Mouse (Mus musculus) liver, adult 2 months (tissue): ENCODE measurements around the gene Pcp2. TPM values are rescaled to one million over a fixed set of nuclear protein-coding genes. Genes with fewer than 3 reads are reported as not detected.

Experiments
- DNase-seq: peaks from one replicate; pipeline ENCODE4 v3.0.0-alpha.2; 2011; ENCODE audit warnings: low read depth, low spot score; ENCODE audit errors: extremely low read depth
- H3K27ac ChIP-seq: fragments of 200-500 bp; replicated peaks from 2 replicates; pipeline ENCODE4 v1.5.1; 2012; ENCODE audit warnings: low read depth, mild to moderate bottlenecking, control low read depth, inconsistent platforms, low read length; ENCODE audit not compliant: insufficient read depth
- H3K27me3 ChIP-seq: fragments of 200-500 bp; 2 replicates; pipeline ENCODE4 v1.6.1; 2012; ENCODE audit warnings: mild to moderate bottlenecking, moderate library complexity, low read length, inconsistent platforms; ENCODE audit not compliant: control insufficient read depth, insufficient read depth
- H3K36me3 ChIP-seq: fragments of 200-500 bp; 2 replicates; pipeline ENCODE4 v1.6.1; 2012; ENCODE audit warnings: low read length, inconsistent platforms; ENCODE audit not compliant: control insufficient read depth, insufficient read depth
- H3K4me1 ChIP-seq: fragments of 200-500 bp; 2 replicates; pipeline ENCODE4 v1.6.1; 2011; ENCODE audit warnings: low read length; ENCODE audit not compliant: control insufficient read depth, insufficient read depth
- H3K4me3 ChIP-seq: fragments of 200-500 bp; 2 replicates; pipeline ENCODE4 v1.5.1; 2011; ENCODE audit warnings: low read depth, mild to moderate bottlenecking, control low read depth, low read length, moderate library complexity; ENCODE audit not compliant: insufficient read depth
- H3K79me2 ChIP-seq: fragments of 200-500 bp; 2 replicates; pipeline ENCODE4 v1.6.1; 2012; ENCODE audit warnings: inconsistent platforms, mild to moderate bottlenecking, low read length, moderate library complexity; ENCODE audit not compliant: control insufficient read depth, insufficient read depth
- H3K9ac ChIP-seq: fragments of 200-500 bp; 2 replicates; pipeline ENCODE4 v1.6.1; 2012; ENCODE audit warnings: low read depth, mild to moderate bottlenecking, control low read depth, inconsistent platforms, low read length
- CTCF ChIP-seq: fragments of 200-500 bp; IDR thresholded peaks from 2 replicates; pipeline ENCODE4 v1.5.1; 2011; ENCODE audit warnings: low read depth, low read length, control low read depth
- POLR2A ChIP-seq: fragments of 200-500 bp; IDR thresholded peaks from 2 replicates; pipeline ENCODE4 v1.6.1; 2011; ENCODE audit warnings: low read length, control low read depth; ENCODE audit not compliant: insufficient read depth; ENCODE audit errors: extremely low read depth
- WGBS: fragments of 180-500 bp; shearing (Covaris S2); methylation state at CpG from one replicate; pipeline ENCODE4 v1.1.7; 2018; 5-methylcytosine and 5-hydroxymethylcytosine counted together
- polyA plus RNA-seq: library from polyadenylated mRNA; depleted of rRNA; stranded (reverse); fragments of >200 nt; gene quantifications from 2 replicates; pipeline ENCODE4 v1.2.3, GENCODE M21; 2012; rRNA removed
- total RNA-seq: library from RNA; depleted of rRNA; stranded (reverse); fragments of >200 nt; gene quantifications from 2 replicates; pipeline ENCODE4 v1.2.3, GENCODE M21; 2014; rRNA removed

Gene Pcp2
- total RNA-seq (not detected in 2 replicates), polyA plus RNA-seq (not detected in 2 replicates)

DNA sequence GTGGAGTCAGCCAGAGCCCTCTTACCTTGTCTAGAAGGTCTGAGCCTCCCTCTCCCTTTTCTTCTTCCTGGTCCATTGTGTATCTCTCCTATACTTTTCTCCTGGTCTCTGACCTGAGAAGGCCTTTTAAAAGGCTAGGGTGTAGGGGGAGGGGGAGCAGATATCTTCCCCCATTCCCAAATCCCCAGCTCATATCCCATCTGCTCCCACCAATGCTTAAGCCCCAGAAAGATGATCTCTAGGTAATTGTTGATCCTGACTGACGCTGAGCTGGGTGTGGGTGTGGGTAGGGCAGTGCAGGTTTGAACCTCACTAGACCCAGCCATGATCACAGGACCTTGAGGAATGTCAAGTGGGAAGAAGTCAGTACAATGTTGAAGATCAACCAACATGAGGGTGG is at the start of gene Pcp2:
Pcp2 (minus strand) TSS at position 101 of the 400 bp plus-strand sequence.
- H3K36me3 ChIP-seq: no peaks in the 10 kb centered on the region
- H3K9ac ChIP-seq: no peak within 1 kb of the TSS
- no peak within 1 kb of the TSS for H3K4me3 ChIP-seq
- H3K79me2 ChIP-seq: peaks cover 4% of the 10 kb centered on the region; the same call in 1 of the 2 replicates
- DNase-seq: no peak
- 82% methylated on average over 1 of the region's 1 CpGs for WGBS
- TF ChIP-seq CTCF (no peak), POLR2A (no peak)
- H3K4me1 ChIP-seq: peaks cover under 1% of the 10 kb centered on the region
- no peak within 1 kb of the TSS for H3K27ac ChIP-seq
- H3K27me3 ChIP-seq: no peaks in the 10 kb centered on the region

- Histone ChIP-seq H3K4me1 (peaks cover 1% of the 10 kb centered on the region; the same call in 1 of the 2 replicates), H3K79me2 (peaks cover 5% of the 10 kb centered on the region; the same call in 1 of the 2 replicates), H3K27ac (no peak overlapping the region), H3K36me3 (peaks cover under 1% of the 10 kb centered on the region; the same call in 1 of the 2 replicates), H3K9ac (no peak overlapping the region), H3K27me3 (no peaks in the 10 kb centered on the region), H3K4me3 (no peak overlapping the region)
- TF ChIP-seq CTCF: no peak
- DNase-seq: no peak
- 84% methylated on average over 3 of the region's 3 CpGs for WGBS
Measured at GRCm38 (mm10) chr8:3674671-3675070, 49.3 kb upstream of the Pcp2 start.

DNA sequence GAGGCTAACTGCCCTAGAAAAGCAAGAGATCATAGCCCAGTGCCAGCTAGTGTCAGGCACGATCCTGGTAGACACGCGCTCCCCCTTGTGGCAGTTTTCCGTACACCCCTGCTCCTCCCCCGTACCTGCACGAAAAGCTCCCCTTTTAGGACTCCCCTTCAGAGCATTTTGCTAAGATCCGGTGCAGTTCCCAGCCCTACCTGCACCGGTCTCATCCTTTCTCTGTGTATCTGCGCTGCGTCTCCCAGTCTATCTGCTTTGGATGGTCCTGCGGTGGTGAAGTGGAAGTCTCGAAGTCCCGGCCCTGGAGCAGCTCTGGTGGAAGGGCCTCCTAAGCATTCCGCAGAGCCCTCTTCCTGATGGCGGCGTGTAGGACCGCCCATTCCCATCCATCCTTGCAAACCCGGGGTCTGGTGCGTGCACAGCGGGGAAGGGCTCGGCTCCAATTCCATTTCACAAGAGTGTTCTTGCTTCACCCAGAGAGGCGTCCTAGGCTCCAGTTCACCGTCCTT is 46.7 kb upstream of the Pcp2 start, which contains the start of gene Fcor:
Fcor (minus strand) TSS at position 383 of the 512 bp plus-strand sequence.
- Histone ChIP-seq H3K4me1 (peaks cover 1% of the 10 kb centered on the region; the same call in 1 of the 2 replicates), H3K36me3 (no peaks in the 10 kb centered on the region), H3K9ac (peak within 1 kb of the TSS; percentile 57), H3K27ac (no peak within 1 kb of the TSS), H3K4me3 (peak within 1 kb of the TSS; percentile 49), H3K27me3 (no peaks in the 10 kb centered on the region), H3K79me2 (no peaks in the 10 kb centered on the region)
- peak; percentile 72 for DNase-seq
- TF ChIP-seq CTCF (peak; percentile 97), POLR2A (no peak)
- under 1% methylated on average over 23 of the region's 23 CpGs for WGBS

GRCm38 (mm10) chr8:3670388-3670787 is 45.0 kb upstream of the Pcp2 start:
- no peaks in the 10 kb centered on the region for H3K27me3 ChIP-seq
- H3K4me1 ChIP-seq: peaks cover 1% of the 10 kb centered on the region; the same call in 1 of the 2 replicates
- no peaks in the 10 kb centered on the region for H3K36me3 ChIP-seq
- no peaks in the 10 kb centered on the region for H3K79me2 ChIP-seq
- 72% methylated on average over 2 of the region's 2 CpGs for WGBS
- DNase-seq: no peak
- no peak overlapping the region for H3K9ac ChIP-seq
- no peak overlapping the region for H3K4me3 ChIP-seq
- no peak for TF ChIP-seq POLR2A
- no peak for TF ChIP-seq CTCF
- no peak overlapping the region for H3K27ac ChIP-seq

GRCm38 (mm10) chr8:3665507-3665906 is 40.2 kb upstream of the Pcp2 start, which contains the start of gene Mcemp1:
Gene Mcemp1, plus strand, starts transcription at chr8:3665754.
- no peak within 1 kb of the TSS for H3K9ac ChIP-seq

DNA sequence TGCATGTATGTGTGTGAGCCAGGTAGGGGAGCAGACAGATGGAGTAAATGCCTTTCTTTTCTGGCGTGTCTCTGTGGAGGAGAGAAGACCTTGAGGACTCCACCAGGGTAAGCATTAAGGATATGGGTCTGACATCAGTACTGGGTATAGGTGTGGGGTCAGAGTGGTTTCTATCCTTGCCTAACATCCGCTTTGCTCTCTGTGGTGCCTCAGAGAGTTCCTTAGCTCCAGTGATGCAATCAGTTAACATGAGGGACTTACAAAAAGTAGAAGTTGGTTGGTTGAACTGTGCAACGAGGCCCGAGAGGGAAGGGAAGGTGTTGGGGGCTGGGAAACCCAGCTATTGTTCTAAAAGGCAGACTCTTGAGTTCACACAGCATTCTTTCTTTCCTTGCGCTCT is 39.1 kb upstream of the Pcp2 start:
- no peaks in the 10 kb centered on the region for H3K36me3 ChIP-seq
- DNase-seq: no peak
- no peaks in the 10 kb centered on the region for H3K4me1 ChIP-seq
- TF ChIP-seq CTCF: no peak
- no peak for TF ChIP-seq POLR2A
- WGBS: 52% methylated on average over 5 of the region's 5 CpGs
- no peak overlapping the region for H3K4me3 ChIP-seq
- no peak overlapping the region for H3K27ac ChIP-seq
- no peaks in the 10 kb centered on the region for H3K27me3 ChIP-seq
- H3K9ac ChIP-seq: no peak overlapping the region
- H3K79me2 ChIP-seq: no peaks in the 10 kb centered on the region

More at GRCm38 (mm10) chr8:3665507-3665906, 40.2 kb upstream of the Pcp2 start, which contains the start of gene Mcemp1:
- no peak for TF ChIP-seq POLR2A
- TF ChIP-seq CTCF: no peak
- Histone ChIP-seq H3K4me1 (no peaks in the 10 kb centered on the region), H3K4me3 (no peak within 1 kb of the TSS), H3K27ac (no peak within 1 kb of the TSS), H3K79me2 (no peaks in the 10 kb centered on the region), H3K36me3 (no peaks in the 10 kb centered on the region), H3K27me3 (no peaks in the 10 kb centered on the region)
- DNase-seq: no peak
- WGBS: 70% methylated on average over 6 of the region's 6 CpGs
